Mouse (Mus musculus) lung, postnatal 14 days (tissue): ENCODE data around the gene Gm10681.
"Not testable (repeated sequence)": the region's sequence is repeated elsewhere in the genome, so short reads cannot be mapped to it uniquely, and the experiment has no call there.

Source experiments
- DNase-seq: peaks from one replicate; pipeline ENCODE4 v3.0.0; 2021

Gene Gm10681

GRCm38 (mm10) chr3:98588707-98589106 is at the start of gene Gm10681:
Gene Gm10681 (minus strand): TSS chr3:98588807.
- DNase-seq = no peak

- no peak for DNase-seq
These were observed 46.5 kb upstream of the Gm10681 start for GRCm38 (mm10) chr3:98635145-98635544.

GRCm38 (mm10) chr3:98630152-98630551 is 41.5 kb upstream of the Gm10681 start, which contains the start of gene Hsd3b5:
Gene Hsd3b5 (minus strand): TSS chr3:98630252.
- no peak for DNase-seq

- no peak for DNase-seq
These were observed 41.0 kb upstream of the Gm10681 start for GRCm38 (mm10) chr3:98629633-98630032.

- DNase-seq = not testable (repeated sequence)
These were observed 28.2 kb upstream of the Gm10681 start for GRCm38 (mm10) chr3:98616786-98617185.

GRCm38 (mm10) chr3:98616244-98616643 is 27.6 kb upstream of the Gm10681 start:
- DNase-seq = not testable (repeated sequence)

GRCm38 (mm10) chr3:98614406-98614927 is 25.9 kb upstream of the Gm10681 start:
- not testable (repeated sequence) for DNase-seq

GRCm38 (mm10) chr3:98613963-98614362 is 25.4 kb upstream of the Gm10681 start:
- DNase-seq = no peak

GRCm38 (mm10) chr3:98613540-98613939 is 24.9 kb upstream of the Gm10681 start:
- not testable (repeated sequence) for DNase-seq

GRCm38 (mm10) chr3:98587721-98588120 is 886 bp downstream of the Gm10681 start:
- no peak for DNase-seq

GRCm38 (mm10) chr3:98582622-98583021 is 6.0 kb downstream of the Gm10681 start:
- DNase-seq = not testable (repeated sequence)

GRCm38 (mm10) chr3:98582202-98582601 is 6.4 kb downstream of the Gm10681 start:
- DNase-seq = not testable (repeated sequence)

- peak; percentile 11 for DNase-seq
These were observed 7.6 kb downstream of the Gm10681 start for GRCm38 (mm10) chr3:98581024-98581423.

GRCm38 (mm10) chr3:98567717-98568116 is 20.9 kb downstream of the Gm10681 start:
- not testable (repeated sequence) for DNase-seq

GRCm38 (mm10) chr3:98564894-98565293 is 23.7 kb downstream of the Gm10681 start:
- not testable (repeated sequence) for DNase-seq

GRCm38 (mm10) chr3:98563831-98564230 is 24.8 kb downstream of the Gm10681 start:
- DNase-seq = not testable (repeated sequence)

- not testable (repeated sequence) for DNase-seq
These were observed 27.9 kb downstream of the Gm10681 start for GRCm38 (mm10) chr3:98560711-98561110.

- not testable (repeated sequence) for DNase-seq
These were observed 37.8 kb downstream of the Gm10681 start for GRCm38 (mm10) chr3:98550832-98551231.

GRCm38 (mm10) chr3:98550215-98550614 is 38.4 kb downstream of the Gm10681 start:
- not testable (repeated sequence) for DNase-seq

GRCm38 (mm10) chr3:98548495-98548894 is 40.1 kb downstream of the Gm10681 start:
- DNase-seq = not testable (repeated sequence)

- DNase-seq = not testable (repeated sequence)
These were observed 41.0 kb downstream of the Gm10681 start for GRCm38 (mm10) chr3:98547641-98548040.

- not testable (repeated sequence) for DNase-seq
These were observed 63.6 kb downstream of the Gm10681 start for GRCm38 (mm10) chr3:98524978-98525377.

- not testable (repeated sequence) for DNase-seq
These were observed 64.1 kb downstream of the Gm10681 start for GRCm38 (mm10) chr3:98524552-98524951.

GRCm38 (mm10) chr3:98522779-98523178 is 65.8 kb downstream of the Gm10681 start:
- DNase-seq = not testable (repeated sequence)

- not testable (repeated sequence) for DNase-seq
These were observed 78.2 kb downstream of the Gm10681 start, which contains the start of gene Hsd3b4 for GRCm38 (mm10) chr3:98510414-98510813. Gene Hsd3b4 (minus strand): TSS chr3:98510514.
